Mouse (Mus musculus) ovary, postnatal 14 days (tissue): ENCODE results near the gene Olfr315.
"Not testable (repeated sequence)": the region's sequence is repeated elsewhere in the genome, so short reads cannot be mapped to it uniquely, and the experiment has no call there.

Experiments used
- DNase-seq: peaks from one replicate; pipeline ENCODE4 v3.0.0; 2022; ENCODE audit warnings: low spot score

Gene Olfr315

DNA sequence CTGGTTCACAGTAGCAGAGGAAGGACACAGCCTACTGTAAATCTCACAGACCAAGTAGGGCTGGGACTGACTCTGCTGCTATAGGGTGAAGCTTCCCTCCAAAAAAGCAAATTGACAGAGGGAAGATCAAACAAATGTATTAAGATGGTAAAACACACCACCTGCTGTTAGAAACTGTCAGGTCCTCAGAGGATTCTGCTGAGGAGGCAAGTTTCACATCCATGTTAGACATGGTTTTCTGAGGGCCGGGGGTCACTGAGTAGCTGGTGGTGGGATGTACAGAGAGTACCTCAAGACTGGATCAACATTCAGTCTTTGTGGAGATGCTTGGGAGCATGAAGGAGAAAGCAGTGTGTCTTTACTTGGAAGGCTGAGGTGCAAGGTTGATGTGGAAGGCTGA is 42.7 kb downstream of the Olfr315 start:
- no peak for DNase-seq

DNA sequence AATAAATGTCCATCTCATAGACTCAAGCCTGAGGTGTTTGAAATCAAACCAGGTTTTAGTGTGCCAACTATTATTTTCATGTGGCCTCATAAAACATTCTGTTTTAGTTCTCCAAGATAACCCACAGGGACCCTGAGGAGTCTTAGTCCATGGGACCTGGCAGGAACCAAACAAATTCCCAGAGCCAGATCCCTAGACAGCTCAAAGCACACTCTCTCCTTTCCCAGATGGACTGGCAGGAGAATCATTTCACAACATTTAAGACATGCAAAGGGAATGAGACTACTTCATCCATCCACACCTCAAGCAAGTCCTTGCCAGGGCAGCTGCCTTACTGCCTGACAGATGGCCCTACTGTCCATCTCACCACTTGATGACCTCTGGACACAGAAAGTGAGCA is 55.9 kb downstream of the Olfr315 start, which contains the start of gene Olfr312:
Gene Olfr312, plus strand, starts transcription at position 301 of the 400 bp plus-strand sequence.
- not testable (repeated sequence) for DNase-seq

DNA sequence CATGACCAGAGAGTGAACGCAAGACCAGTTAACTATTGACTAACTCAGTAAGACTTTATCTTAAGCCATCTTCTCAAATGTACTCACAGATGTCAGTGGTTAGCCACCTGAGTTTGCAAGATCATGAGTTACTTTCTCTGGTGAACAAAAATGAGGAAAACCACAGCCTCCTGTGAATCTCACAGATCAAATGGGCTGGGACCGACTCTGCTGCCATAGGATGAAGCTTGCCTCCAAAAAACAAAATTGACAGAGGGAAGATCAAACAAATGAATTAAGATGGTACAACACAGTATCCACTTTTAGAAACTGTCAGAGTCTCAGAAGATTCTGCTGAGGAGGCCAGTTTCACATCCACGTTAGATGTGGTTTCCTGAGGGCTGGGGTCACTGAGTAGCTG is 56.8 kb downstream of the Olfr315 start:
- no peak for DNase-seq
